Mouse (Mus musculus): ENCODE results near the gene Dlgap5.

Gene Dlgap5

DNA sequence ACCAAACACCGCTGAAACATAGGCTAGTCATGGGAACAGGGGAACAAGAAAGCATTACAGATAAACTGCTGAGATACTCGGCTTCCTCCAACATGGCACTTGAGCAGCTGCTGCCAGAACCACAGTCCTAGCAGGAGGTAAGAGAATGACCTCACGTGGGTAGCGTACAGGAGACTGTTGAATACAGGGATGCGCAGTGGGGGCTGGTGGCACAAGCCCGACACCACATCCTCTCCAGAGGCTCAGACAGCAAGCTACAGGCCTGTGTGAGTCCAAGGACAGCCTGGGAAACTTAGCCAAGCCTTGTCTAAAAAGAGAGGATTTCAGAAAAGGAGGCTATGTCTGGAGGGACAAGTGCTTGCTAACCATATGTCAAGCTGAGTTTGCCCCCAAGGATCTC lies 23.2 kb downstream of the Dlgap5 start:
- DNase-seq: no peak

DNA sequence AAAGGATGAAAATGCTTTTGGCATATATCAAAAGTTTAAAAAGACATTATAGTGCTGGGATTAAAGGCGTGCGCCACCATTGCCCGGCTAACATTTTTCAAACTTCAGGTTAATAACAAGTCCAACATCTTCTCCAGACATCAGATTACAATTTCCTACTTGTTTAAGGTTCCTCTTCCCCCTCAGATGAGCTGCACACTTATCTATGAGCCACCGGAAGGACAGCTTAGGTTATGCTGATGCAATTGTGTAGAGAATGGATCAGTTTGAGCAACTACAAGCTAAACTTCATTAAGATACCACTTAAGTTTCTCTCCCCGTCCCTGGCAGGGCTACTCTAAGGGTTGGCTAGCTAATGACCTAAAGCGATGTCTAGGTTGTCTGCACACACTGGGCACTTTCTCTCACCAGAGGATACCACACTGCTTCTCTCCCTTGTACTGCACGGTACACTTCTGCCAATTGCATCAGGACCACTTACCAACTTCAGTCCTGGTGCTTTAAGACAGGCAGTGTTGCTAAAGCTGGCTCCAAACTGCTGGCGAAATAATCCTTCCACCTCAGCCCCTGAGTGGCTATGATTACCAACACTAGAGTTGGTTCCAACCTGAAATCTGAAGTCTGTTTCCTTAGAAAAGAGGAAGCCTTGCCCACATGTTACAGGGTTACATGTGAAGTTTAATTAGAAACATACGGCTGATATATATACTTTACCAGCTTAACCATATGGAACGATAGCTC lies 24.7 kb downstream of the Dlgap5 start:
- DNase-seq: no peak

DNA sequence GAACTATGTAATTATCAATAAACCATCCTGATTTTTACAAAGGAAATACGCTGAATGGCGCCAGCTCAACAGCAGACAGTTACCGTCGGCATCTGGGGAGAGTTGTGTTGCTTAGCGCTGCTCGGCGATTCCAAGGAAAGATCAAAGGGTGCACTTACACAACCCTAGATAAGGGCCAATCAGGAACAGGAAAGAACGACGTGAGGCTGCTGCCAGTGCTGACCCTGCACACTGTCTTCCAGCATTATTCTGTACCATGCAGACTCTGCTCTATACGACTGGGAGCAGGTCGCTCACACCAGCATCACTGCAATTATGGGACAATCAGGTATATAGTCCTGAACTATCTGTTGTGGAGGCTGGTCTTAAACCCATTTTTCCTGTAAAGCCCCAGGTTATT lies 32.1 kb downstream of the Dlgap5 start:
- no peak for DNase-seq

DNA sequence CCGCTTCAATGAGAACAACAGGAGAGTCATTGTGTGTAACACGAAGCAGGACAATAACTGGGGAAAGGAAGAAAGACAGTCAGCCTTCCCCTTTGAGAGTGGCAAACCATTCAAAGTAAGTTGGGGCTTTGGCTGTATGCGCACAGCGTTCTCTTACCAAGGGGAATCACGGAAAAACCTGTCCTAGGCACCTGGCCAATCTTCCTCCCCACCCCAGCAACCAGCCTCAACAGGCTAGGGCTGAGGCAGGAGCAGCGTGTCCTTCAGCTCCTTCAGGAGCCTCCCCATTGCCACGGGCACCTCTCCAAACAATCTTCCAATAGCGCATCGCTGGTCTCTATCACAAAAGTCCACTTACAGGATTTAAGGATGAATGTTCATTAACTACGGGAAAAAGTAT lies 33.6 kb downstream of the Dlgap5 start:
- DNase-seq: no peak

DNA sequence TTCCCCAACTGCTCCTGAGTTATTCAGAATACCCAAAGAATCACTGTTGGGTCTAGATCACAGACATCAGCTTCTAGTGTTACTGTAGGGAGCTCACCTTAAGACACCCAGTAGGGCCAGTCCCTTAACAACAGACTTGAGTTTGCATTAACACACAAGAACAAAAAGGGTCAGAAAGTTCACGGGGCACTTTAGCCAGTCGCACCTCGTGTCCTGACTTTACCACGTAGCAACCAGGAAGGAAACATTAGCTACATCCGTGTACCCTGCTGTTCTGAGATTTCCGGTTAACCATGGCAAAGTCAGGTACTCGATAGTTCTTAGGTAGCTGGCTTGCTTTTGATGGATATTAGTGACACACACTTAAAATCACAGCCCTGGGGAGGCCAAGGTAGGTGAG lies 34.3 kb downstream of the Dlgap5 start:
- DNase-seq: no peak

DNA sequence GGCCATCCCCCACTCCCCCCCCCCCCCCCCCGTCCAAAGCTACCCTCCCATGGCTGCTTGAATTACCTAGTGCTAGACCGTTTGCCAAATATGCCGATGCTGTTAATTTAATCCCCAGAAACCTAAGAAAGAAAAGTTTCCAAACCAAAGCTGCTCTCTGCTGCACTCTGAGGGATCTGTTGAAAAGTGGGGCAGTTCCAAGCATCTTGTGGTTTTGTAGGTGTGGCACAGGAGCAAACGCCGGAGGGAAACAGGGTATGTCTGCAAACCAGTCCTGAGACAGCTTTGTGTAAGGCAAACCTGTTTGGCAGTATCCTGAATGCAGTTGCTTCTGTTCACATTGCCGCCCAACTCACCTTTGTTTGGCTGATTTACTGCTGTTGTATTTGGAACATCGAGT lies 39.9 kb downstream of the Dlgap5 start:
- DNase-seq: no peak

DNA sequence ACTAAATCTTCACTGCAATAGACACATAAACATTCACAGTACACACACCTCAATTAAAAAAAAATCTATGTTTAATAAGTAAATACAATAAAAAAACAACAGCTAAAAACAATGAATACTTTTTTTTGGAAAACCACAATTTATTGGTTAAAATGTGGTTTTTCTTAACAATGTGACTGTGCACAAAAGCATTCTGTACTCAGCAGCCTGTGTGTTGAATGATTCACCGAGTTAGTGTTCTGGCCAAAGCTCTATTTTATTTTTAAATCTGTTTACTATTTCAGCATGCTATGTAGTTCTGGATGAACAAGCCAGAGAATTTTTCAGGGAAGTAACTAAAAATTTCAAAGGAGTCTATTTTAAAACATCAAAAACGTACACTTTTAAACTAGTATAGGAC lies 41.7 kb downstream of the Dlgap5 start:
- DNase-seq: no peak

DNA sequence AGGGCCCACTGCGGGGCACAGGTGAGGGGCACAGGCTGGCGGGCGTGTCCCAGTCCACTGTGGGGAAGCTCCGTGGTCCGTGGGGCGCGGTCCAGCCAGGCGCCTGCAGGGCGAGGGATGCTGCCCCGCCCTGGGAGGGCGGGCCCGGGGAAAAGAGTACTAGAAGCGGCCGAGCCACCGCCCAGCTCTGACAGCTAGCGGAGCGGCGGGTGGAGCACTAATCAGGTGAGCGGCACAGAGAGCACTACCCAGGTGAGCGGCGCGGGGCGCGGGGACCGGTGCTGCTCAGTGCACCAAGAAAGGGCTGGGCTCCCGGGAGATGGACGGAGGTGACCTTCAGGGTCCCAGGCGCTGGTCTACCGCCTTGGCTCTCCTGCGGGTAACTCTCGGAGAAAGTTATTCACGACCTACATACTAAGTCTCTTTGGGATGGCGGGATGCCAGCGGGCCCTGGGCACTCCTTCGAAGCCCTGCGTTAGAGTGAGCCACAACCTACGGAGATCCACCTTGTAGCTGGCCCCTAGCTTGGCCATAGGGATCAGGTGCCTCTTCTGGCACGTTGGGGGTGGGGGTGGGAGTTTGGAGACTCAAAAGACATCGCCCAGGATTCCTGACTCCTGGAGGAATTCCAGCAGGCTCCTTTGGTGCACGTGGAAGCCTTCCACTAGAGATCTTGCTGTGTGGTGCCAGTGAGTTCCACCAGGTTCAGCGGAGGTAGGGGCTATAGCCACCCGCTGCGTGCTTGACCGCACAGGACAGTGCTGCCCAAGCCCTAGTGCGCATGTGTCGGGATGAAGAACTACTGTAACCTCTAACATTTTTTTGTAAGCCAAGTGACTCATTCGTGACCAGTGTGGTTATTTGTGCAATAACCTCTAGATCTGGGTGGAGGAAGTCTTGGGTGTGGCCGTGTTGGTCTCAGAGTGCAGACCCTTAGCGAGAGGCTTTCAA lies 44.2 kb downstream of the Dlgap5 start:
- DNase-seq: peak; percentile 27

DNA sequence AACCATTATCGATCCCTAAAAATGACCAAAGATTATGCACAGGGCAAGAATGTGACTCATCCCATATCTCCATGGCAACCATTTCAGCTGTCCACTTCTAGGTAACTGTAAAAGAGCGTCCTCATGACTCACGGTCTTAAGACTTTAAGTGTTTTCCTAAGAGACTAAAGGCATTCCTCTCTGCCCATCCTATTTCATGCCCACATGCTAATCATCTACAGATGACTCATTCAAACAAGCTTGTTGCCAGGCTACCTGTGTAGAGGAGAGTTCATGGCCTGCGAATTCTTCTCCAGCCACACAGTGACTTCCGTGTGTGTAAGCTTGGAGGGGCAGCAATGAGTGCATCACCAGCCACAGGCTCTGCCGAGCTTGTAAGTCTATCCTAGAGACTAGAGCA lies 46.5 kb downstream of the Dlgap5 start:
- DNase-seq: no peak

DNA sequence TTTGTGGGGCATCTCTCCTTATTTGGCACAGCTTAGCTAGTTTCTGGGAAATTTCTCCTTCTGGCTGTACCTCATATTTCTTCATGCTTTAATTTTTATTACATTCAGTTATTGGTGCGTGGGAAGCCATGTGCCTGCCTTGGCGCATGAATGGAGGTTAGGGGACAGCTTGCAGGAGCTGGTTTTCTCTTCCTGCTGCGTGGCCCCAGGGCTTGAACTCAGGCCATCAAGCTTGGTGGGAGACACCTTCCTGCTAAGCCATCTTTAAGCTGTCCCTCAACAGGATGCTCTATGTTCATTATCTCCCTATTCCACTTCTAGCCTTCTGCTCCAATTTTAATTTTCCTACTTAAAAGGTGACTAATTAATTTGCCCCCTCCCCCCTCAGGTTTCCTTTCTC lies 47.4 kb downstream of the Dlgap5 start:
- DNase-seq: no peak

DNA sequence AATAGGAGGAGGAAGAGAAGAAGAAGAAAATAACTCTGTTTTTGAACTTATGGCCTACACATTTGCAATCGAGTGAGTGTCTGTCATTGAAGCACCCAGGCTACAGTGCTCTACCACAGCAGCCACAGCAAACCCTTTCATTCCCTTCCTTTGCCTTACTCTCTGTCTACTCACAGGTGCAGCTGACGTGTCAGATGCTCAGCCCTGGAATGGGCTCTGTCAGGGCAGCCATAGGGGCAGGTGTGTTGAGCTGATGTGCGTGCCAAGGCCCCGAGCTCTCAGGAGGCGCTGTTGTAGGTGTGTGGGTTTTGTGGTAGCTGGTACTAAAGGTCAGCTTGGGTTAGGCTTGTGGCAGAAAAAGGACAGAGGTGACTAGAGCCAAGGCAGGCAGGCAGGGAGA lies 48.5 kb downstream of the Dlgap5 start:
- DNase-seq: no peak

DNA sequence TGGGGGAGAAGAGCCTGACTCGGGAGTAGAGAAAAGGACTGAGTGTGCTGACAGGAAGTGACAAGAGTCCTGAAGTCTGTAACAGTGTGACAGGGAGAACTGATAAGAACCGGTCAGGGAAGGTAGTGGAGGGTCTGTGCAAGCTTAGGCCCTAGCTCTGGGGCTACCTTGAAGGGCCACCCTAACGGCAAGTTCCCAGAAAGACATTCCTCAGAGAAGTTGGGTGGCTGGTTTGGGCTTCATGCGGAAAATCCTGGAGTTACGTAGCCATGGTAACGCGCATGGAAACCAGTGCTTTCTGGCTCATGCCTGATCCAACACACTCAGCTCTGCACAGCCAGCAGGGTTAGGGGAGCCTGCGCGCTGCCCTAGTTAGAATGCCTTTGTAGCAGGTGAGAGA lies 50.7 kb downstream of the Dlgap5 start, which contains the start of gene Lgals3:
TSS of gene Lgals3 (plus strand) at position 291 of the 400 bp plus-strand sequence.
- DNase-seq: peak; percentile 69

DNA sequence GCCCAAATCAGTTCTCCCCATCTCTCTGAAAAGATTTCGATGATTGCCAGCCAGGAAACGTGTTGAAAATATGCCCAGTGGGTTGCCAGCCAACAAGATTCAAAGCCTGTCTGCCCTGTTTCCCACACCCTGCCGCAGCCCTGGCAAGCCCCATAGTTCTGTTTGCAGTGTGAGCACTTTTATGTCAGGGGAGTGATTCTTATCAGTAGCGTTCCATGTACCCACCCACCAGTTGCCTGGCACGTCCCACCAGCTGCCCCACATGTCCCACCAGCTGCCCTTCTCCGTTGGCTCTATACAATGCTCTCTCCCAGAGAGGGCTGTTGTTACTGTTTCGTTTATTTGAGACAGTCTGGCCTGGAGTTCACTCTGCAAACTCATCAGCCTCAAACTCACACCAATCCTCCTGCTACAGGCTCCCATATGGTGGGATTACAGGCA lies 51.3 kb downstream of the Dlgap5 start:
- DNase-seq: no peak

DNA sequence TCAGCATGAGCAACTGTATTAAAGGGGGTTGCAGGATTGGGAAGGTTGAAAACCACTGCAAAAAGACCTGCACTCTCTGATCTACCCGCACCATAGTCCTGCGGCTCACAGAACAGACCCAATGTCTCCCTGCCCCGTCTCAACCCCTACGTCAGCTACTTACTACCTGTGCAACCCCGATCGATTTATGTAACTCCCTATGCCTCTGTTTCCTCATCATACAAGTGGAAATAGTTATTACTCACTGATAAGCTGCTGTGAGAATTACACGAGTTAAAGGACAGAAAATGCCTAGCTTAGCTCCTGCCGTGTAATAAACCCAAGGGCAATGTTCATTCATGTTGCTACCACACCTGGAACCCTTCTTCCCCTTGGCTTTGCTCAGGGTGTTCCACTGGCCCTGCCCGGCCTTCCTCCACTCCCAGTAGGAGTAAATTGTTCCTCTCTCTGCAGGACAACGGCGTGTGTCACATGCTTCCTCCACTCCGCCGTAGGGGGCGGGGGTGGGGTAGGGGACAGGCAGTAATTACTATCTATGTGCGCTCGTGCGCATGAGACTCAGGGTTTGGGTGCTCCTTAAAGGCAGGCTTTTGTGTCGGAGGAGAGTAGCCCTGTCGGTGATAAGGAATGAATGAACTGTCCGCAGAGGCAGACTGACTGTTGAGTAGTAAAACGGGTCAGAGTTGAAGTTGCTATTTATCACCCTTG lies 53.3 kb downstream of the Dlgap5 start:
- peak; percentile 49 for DNase-seq

DNA sequence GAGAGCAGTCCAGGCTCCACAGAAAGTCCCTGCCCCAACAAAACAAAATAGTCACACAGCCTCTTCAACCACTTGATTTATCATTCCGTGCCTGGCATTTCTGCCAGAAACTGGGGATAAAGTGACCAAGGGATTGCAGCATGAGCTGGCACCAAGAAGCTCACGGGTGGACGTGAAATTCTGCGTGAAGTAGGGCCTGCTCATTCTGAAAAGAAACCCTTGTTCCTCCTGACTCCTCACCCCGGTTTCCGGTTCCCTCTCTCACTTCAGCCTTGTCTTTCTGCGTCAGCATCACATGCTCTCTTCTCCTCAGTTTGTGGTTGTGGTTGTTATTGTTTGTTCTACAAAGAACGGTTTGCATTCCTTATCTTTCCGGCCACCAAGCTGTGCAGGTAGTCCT lies 56.3 kb downstream of the Dlgap5 start:
- no peak for DNase-seq

DNA sequence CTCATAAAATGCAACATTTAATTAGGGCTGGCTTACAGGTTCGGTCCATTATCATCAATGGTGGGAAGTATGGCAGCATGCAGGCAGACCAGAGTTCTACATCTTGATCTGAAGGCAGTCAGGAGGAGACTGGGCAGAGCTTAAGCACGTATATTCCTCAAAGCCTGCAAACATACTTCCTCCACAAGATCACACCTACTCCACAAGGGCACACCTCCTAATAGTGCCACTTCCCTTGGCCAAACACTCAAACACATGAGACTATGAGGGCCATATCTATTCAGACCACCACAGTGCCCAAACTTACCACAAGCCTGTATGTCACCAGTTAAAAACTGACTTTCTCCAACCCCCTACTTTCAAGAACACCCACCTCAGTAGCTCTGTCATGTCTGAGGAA lies 56.8 kb downstream of the Dlgap5 start:
- no peak for DNase-seq

DNA sequence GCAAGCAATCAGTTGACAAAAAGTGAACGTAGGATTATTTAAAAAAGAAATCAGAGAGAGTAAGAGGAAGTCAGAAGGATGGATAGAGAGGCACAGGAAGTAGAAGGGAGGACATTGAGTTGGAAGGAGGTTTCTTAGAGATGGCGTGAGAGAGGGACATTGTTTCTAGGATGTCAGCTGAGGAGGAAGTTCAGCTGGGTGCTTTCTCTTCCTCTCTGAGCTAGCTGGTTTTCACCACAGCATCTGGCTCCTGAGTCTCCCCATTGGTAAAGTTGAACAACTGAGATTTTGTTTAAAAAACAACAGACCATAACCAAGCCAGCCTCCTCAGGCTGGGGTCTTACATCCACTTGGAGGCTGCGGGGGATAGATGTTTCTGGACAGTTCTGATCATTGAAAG lies 58.6 kb downstream of the Dlgap5 start:
- DNase-seq: no peak

DNA sequence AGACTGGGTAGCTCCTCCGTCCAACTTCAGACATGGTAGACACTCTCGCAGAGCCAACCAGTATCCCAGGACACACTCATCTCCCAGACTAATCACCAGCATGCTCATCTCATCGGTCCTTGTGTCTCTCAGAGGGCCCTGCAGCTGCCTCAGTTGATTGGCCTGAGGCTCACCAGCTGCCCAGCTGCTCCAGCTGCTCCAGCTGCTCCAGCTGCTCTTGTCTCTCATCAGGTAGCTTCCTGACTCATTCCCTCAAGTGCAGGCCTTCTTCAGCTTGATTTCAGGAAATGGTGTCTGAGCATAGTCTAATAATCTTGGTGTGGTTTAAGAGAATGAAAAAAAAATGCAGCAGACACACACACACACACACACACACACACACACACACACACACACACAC lies 61.6 kb downstream of the Dlgap5 start:
- no peak for DNase-seq

DNA sequence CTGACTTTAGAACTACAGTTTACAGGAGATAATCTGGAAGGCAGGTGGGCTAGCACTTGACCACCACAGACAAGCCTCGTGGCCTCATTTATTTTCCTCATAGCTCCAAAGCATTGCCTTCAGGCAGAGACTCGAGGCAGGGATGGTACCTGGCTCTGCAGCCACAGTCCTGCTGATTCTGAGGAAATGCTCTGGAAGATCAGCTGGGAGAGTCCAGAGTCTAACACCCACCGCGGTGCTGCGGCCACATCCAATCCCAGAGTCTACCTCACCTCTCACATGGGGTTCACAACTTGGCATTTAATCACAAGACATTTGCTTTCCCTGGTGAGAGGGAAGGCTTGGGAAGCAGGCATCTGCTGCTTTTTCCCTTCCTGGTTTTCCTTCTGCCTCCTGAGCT lies 63.3 kb downstream of the Dlgap5 start:
- DNase-seq: no peak

DNA sequence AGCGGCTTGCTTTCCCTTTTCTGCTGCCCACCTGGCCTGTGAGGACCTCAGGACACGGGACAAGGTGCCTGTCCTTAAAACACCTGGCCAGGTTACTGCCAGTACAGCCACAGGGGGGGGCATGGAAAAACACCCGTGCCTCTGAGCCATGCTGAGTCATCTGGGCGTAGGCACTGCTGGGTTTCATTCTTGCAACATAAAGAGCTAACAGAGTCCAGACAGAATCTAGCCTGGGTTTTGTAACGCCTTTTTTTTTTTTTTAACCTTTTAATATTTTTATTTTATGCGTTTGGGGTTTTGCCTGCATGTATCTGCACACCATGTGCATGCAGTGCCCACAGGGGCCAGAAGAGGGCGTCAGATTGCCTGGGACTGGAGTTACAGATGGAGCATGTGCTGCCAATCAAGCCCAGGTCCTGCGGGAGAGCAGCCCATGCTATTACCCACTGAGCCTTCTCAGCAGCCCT lies 64.1 kb downstream of the Dlgap5 start:
- no peak for DNase-seq

DNA sequence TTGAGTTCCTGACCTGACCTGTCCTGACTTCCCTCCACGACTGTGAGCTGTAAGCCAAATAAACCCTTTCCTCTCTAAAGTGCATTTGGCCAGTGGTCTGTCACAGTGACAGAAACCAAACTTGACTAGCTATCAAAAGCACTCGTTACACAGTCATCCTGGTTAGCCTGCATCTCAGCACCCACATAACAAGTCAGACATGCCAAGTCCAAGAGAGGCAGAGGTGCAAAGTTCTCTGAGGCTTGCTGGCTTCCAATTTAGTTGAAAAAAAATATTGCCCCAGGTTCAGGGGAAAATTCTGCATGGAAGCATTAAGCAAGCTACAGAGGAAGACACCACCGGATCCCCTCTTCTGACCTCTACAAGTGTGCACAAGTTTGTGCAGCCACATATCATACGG lies 65.0 kb downstream of the Dlgap5 start:
- no peak for DNase-seq

DNA sequence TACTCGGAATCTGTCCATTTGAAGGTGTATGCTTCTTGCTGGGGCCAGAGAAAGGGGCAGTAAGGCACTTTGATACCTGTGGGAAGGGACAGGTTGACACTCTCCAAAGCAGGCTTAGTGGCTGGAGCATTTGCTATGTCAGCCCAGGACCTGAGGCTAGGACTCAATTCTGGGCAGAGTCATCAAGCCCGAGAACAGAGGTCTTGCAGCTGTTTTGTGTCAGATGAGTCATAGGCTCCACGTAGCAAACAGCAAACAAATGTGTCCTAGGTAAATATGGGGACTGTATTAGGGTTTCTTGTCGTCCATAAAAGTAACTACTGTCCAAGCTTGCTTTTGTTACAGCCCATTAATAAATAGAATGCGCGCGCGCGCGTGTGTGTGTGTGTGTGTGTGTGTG lies 65.9 kb downstream of the Dlgap5 start:
- no peak for DNase-seq

DNA sequence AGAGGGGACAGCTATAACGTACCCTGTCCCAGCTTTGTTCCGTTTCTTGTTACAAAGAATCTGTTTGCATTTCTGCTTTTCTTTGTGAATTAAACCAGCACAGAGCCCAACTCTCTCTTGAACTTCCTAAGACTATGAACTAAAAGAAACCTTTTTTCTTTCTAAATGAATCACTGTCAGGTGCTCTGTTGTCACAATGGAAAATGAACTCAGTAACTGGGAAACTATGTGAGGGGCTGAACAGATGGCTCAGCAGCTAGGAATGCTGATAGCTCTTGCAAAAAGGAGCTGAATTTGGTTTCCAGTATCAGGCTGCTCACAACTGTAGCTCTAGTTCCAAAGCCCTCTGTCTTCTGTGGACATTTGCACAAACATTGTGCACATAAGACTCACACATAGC lies 67.2 kb downstream of the Dlgap5 start:
- DNase-seq: no peak

Data from embryo, embryonic 11 days (tissue).